17 mouse cellular contexts compared by ENCODE assay signal in genomic region chr7:82417053-82417452, GRCm38 (mm10).
"Had no signal": no experiment of that assay in that cellular context is flagged by ENCODE, and none has a peak within 500 bp of the region (broad histone marks: within the 10 kb centered on the region; RNA-seq: fewer than 3 reads in every experiment).

No protein-coding gene starts in this region.

- H3K27ac ChIP-seq: liver, embryonic 13.5 days; liver, embryonic 15.5 days; macrophage; midbrain, embryonic 12.5 days; neural tube, embryonic 12.5 days had no signal

- H3K4me1 ChIP-seq: liver, embryonic 13.5 days; liver, embryonic 15.5 days; megakaryocyte, embryonic 14.5 days; midbrain, embryonic 12.5 days; neural tube, embryonic 12.5 days had no signal

- H3K9ac ChIP-seq: liver, embryonic 13.5 days; liver, embryonic 15.5 days; liver, postnatal 0 days; lung, embryonic 14.5 days; midbrain, embryonic 12.5 days; neural tube, embryonic 12.5 days had no signal

- H3K36me3 ChIP-seq: liver, embryonic 13.5 days; liver, embryonic 15.5 days; midbrain, embryonic 12.5 days; neural tube, embryonic 12.5 days had no signal

- H3K4me2 ChIP-seq: liver, embryonic 13.5 days; liver, embryonic 15.5 days; lung, embryonic 14.5 days; midbrain, embryonic 12.5 days; neural tube, embryonic 12.5 days had no signal

- H3K4me3 ChIP-seq: liver, embryonic 13.5 days; liver, embryonic 15.5 days; megakaryocyte, embryonic 14.5 days; midbrain, embryonic 12.5 days; neural tube, embryonic 12.5 days had no signal

- DNase-seq: liver, embryonic 13.5 days; liver, postnatal 0 days; lung, embryonic 14.5 days; lung, postnatal 10 days; midbrain, embryonic 14.5 days; right cerebral cortex, postnatal 25 days; right cerebral cortex, postnatal 4 days; spleen, adult 18-20 months; thymus, adult 18-20 months; thymus, postnatal 14 days; thymus, postnatal 36 days had no signal

- ATAC-seq: liver, postnatal 0 days; midbrain, embryonic 16.5 days had no signal

- H3K9me3 ChIP-seq: liver, embryonic 13.5 days; liver, embryonic 15.5 days; megakaryocyte, embryonic 14.5 days; midbrain, embryonic 12.5 days; neural tube, embryonic 12.5 days had no signal

- H3K27me3 ChIP-seq: liver, embryonic 13.5 days; liver, embryonic 15.5 days; megakaryocyte, embryonic 14.5 days; midbrain, embryonic 12.5 days; neural tube, embryonic 12.5 days had no signal
